Mouse (Mus musculus) MEL (cell line): ENCODE results near the gene Hspa1b. TPM values are rescaled to one million over a fixed set of nuclear protein-coding genes. Genes with fewer than 3 reads are reported as not detected.

Source experiments
- DNase-seq: peaks from one replicate; pipeline ENCODE4 v3.0.0; 2011; ENCODE audit warnings: low read depth, low spot score
- H3K27ac ChIP-seq: 2 replicates; pipeline ENCODE4 v1.5.1; 2012; ENCODE audit warnings: low read depth, mild to moderate bottlenecking, control low read depth, low read length, moderate library complexity; ENCODE audit not compliant: control insufficient read depth
- H3K27me3 ChIP-seq, 2 experiments: fragments of 150-350 bp in 1 of 2; sonication (generic) in 1 of 2; 2 replicates each; pipeline ENCODE4 v1.6.1; 2012; ENCODE audit warnings: low read length in 2 of 2, mild to moderate bottlenecking in 2 of 2, improper control_type of control experiment in 1 of 2, moderate library complexity in 1 of 2; ENCODE audit not compliant: insufficient read depth in 2 of 2, control insufficient read depth in 1 of 2
- H3K36me3 ChIP-seq, 2 experiments: 2 replicates each; pipeline ENCODE4 v1.6.1; 2012 to 2014; ENCODE audit warnings: low read length in 2 of 2, improper control_type of control experiment in 1 of 2, inconsistent platforms in 1 of 2, mild to moderate bottlenecking in 1 of 2; ENCODE audit not compliant: insufficient read depth in 2 of 2, control insufficient read depth in 1 of 2
- H3K4me1 ChIP-seq, 2 experiments: fragments of 150-350 bp in 1 of 2; sonication (generic) in 1 of 2; 2 replicates each; pipeline ENCODE4 v1.6.1; 2012; ENCODE audit warnings: low read length in 2 of 2, improper control_type of control experiment in 1 of 2, mild to moderate bottlenecking in 1 of 2; ENCODE audit not compliant: insufficient read depth in 2 of 2, control insufficient read depth in 1 of 2
- H3K4me3 ChIP-seq, 2 experiments: fragments of 150-350 bp in 1 of 2; sonication (generic) in 1 of 2; 2 replicates each; pipeline ENCODE4 v1.5.1; 2012; ENCODE audit warnings: low read depth in 2 of 2, low read length in 2 of 2, mild to moderate bottlenecking in 2 of 2, moderate library complexity in 2 of 2, control low read depth in 1 of 2, improper control_type of control experiment in 1 of 2; ENCODE audit not compliant: control insufficient read depth in 1 of 2, insufficient read depth in 1 of 2
- H3K79me2 ChIP-seq: 2 replicates; pipeline ENCODE4 v1.6.1; 2012; ENCODE audit warnings: mild to moderate bottlenecking, low read length, moderate library complexity; ENCODE audit not compliant: control insufficient read depth, poor library complexity, insufficient read depth
- H3K9ac ChIP-seq: 2 replicates; pipeline ENCODE4 v1.6.1; 2012; ENCODE audit warnings: low read depth, mild to moderate bottlenecking, control low read depth, low read length, moderate library complexity; ENCODE audit not compliant: control insufficient read depth, poor library complexity, severe bottlenecking
- H3K9me3 ChIP-seq: fragments of 150-350 bp; sonication (generic); replicated peaks from 2 replicates; pipeline ENCODE4 v1.6.1; 2012; ENCODE audit warnings: mild to moderate bottlenecking, low read length, improper control_type of control experiment, moderate library complexity; ENCODE audit not compliant: insufficient read depth
- CHD1 ChIP-seq: IDR thresholded peaks from 2 replicates; pipeline ENCODE4 v1.6.1; 2012; ENCODE audit warnings: low read depth, mild to moderate bottlenecking, inconsistent platforms, low read length, improper control_type of control experiment
- CHD2 ChIP-seq: IDR thresholded peaks from 2 replicates; pipeline ENCODE4 v1.6.1; 2011; ENCODE audit warnings: low read length, improper control_type of control experiment
- CTCF ChIP-seq, 3 experiments: IDR thresholded peaks in 2 of 3; conservative IDR thresholded peaks in 1 of 3; 2 replicates each; pipeline ENCODE4 v1.5.1; 2011 to 2012; ENCODE audit warnings: low read length in 3 of 3, low read depth in 2 of 3, mild to moderate bottlenecking in 2 of 3, improper control_type of control experiment in 1 of 3, inconsistent platforms in 1 of 3, mixed read lengths in 1 of 3, moderate library complexity in 1 of 3; ENCODE audit not compliant: control insufficient read depth in 1 of 3, insufficient read depth in 1 of 3, poor library complexity in 1 of 3, severe bottlenecking in 1 of 3
- E2F4 ChIP-seq: IDR thresholded peaks from 2 replicates; pipeline ENCODE4 v1.6.1; 2011; ENCODE audit warnings: low read depth, low read length, improper control_type of control experiment, borderline replicate concordance
- EP300 ChIP-seq, 2 experiments: IDR thresholded peaks; 2 replicates each; pipeline ENCODE4 v1.6.1; 2011; ENCODE audit warnings: improper control_type of control experiment in 2 of 2, low read length in 2 of 2, low read depth in 1 of 2, mild to moderate bottlenecking in 1 of 2
- ETS1 ChIP-seq: IDR thresholded peaks from 2 replicates; pipeline ENCODE4 v1.6.1; 2012; ENCODE audit warnings: low read depth, mild to moderate bottlenecking, inconsistent platforms, low read length, improper control_type of control experiment, moderate library complexity
- GABPA ChIP-seq: IDR thresholded peaks from 2 replicates; pipeline ENCODE4 v1.6.1; 2012; ENCODE audit warnings: low read depth, mild to moderate bottlenecking, inconsistent platforms, low read length, improper control_type of control experiment, moderate library complexity
- KAT2A ChIP-seq: conservative IDR thresholded peaks from 2 replicates; pipeline ENCODE4 v1.6.1; 2012; ENCODE audit warnings: low read depth, low read length, improper control_type of control experiment, inconsistent platforms
- MAX ChIP-seq: IDR thresholded peaks from 2 replicates; pipeline ENCODE4 v1.6.1; 2011; ENCODE audit warnings: low read length, improper control_type of control experiment
- MAZ ChIP-seq: IDR thresholded peaks from 2 replicates; pipeline ENCODE4 v1.6.1; 2012; ENCODE audit warnings: low read depth, mild to moderate bottlenecking, inconsistent platforms, low read length, improper control_type of control experiment
- MEF2A ChIP-seq: IDR thresholded peaks from 2 replicates; pipeline ENCODE4 v1.6.1; 2014; ENCODE audit warnings: low read depth, mild to moderate bottlenecking, inconsistent platforms, low read length, improper control_type of control experiment; ENCODE audit not compliant: poor library complexity, insufficient replicate concordance, severe bottlenecking; ENCODE audit errors: extremely low read depth
- MYC ChIP-seq: IDR thresholded peaks from 2 replicates; pipeline ENCODE4 v1.6.1; 2011; ENCODE audit warnings: low read depth, mild to moderate bottlenecking, low read length, improper control_type of control experiment, moderate library complexity
- POLR2A ChIP-seq, 2 experiments: IDR thresholded peaks; 2 replicates each; pipeline ENCODE4 v1.6.1; 2011 to 2012; ENCODE audit warnings: low read length in 2 of 2, mild to moderate bottlenecking in 2 of 2, control low read depth in 1 of 2, improper control_type of control experiment in 1 of 2, low read depth in 1 of 2, moderate library complexity in 1 of 2; ENCODE audit not compliant: control insufficient read depth in 1 of 2, insufficient read depth in 1 of 2, poor library complexity in 1 of 2
- POLR2AphosphoS2 ChIP-seq: IDR thresholded peaks from 2 replicates; pipeline ENCODE4 v1.6.1; 2011; ENCODE audit warnings: low read length, improper control_type of control experiment
- POLR2AphosphoS5 ChIP-seq: IDR thresholded peaks from 2 replicates; pipeline ENCODE4 v1.6.1; 2012; ENCODE audit warnings: low read depth, borderline replicate concordance, mild to moderate bottlenecking, inconsistent platforms, low read length, moderate library complexity, mixed read lengths
- RCOR1 ChIP-seq: IDR thresholded peaks from 2 replicates; pipeline ENCODE4 v1.6.1; 2012; ENCODE audit warnings: low read depth, mild to moderate bottlenecking, inconsistent platforms, low read length, improper control_type of control experiment
- SMC3 ChIP-seq: IDR thresholded peaks from 2 replicates; pipeline ENCODE4 v1.6.1; 2011; ENCODE audit warnings: low read depth, low read length, improper control_type of control experiment
- TAL1 ChIP-seq: IDR thresholded peaks from 2 replicates; pipeline ENCODE4 v1.6.1; 2012; ENCODE audit warnings: mild to moderate bottlenecking, inconsistent platforms, low read length, moderate library complexity, mixed read lengths
- TCF12 ChIP-seq: IDR thresholded peaks from 2 replicates; pipeline ENCODE4 v1.6.1; 2014; ENCODE audit warnings: low read depth, mild to moderate bottlenecking, inconsistent platforms, low read length, improper control_type of control experiment, moderate library complexity
- USF1 ChIP-seq: IDR thresholded peaks from 2 replicates; pipeline ENCODE4 v1.6.1; 2014; ENCODE audit warnings: low read depth, mild to moderate bottlenecking, inconsistent platforms, low read length, improper control_type of control experiment, moderate library complexity
- USF2 ChIP-seq, 2 experiments: IDR thresholded peaks; 2 replicates each; pipeline ENCODE4 v1.6.1; 2011 to 2012; ENCODE audit warnings: improper control_type of control experiment in 2 of 2, low read length in 2 of 2, borderline replicate concordance in 1 of 2, inconsistent platforms in 1 of 2, low read depth in 1 of 2, mild to moderate bottlenecking in 1 of 2; ENCODE audit not compliant: insufficient read depth in 1 of 2
- ZKSCAN1 ChIP-seq: IDR thresholded peaks from 2 replicates; pipeline ENCODE4 v1.6.1; 2012; ENCODE audit warnings: low read depth, mild to moderate bottlenecking, inconsistent platforms, low read length, improper control_type of control experiment, moderate library complexity
- polyA plus RNA-seq, 2 experiments: library from polyadenylated mRNA; stranded (reverse) in 1 of 2; unstranded in 1 of 2; fragments of >175 nt in 1 of 2; fragments of >200 nt in 1 of 2; gene quantifications; 2 replicates each; pipeline versions ENCODE4 v1.2.1 to v1.2.4; 2012; ENCODE audit warnings: low replicate concordance in 2 of 2, low read depth in 1 of 2; ENCODE audit not compliant: insufficient read length in 2 of 2, insufficient read depth in 1 of 2, missing spikeins in 1 of 2
- total RNA-seq: library from RNA; depleted of rRNA; stranded (reverse); fragments of 300-350 nt; gene quantifications from 2 replicates; pipeline ENCODE4 v1.2.3, GENCODE M21; 2012

The Hspa1b gene
- total and polyA plus RNA-seq, 3 experiments: 0.04 TPM; not detected in 2

DNA sequence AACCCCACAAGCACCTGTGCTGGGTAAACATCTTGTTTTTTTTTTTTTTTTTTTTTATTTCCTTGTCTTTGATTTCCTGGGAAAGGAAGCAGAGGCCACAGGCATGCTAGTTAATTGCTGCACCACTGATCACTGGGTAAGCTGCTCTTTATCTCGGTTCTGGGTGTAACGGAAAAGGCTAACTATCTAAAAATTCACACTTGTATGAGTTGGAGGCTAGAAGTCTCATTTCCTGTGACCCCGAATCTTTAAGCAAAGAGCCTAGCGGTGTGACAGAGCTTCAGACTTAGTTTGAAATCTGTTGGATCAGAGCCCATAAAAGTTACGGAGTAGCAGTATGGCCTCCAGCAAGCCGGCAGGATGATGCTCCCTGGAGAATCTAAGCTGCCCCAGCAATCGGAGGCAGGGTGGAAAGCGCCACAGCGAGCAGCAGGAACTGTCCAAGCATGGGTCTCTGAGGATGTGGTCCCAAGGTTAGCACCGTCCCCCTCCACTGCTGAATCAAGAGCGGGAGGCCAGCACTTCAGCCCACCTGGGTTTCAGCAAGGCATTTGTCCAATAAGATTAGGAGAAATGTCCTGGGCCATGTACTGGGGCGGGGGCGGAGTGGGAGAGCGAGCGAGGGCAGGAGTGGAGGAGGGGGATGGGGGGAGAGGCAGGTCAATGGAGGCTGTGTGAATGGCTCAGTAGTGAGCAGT is 17.5 kb downstream of the Hspa1b start (continued):
- TF ChIP-seq CHD1 (no peak), MYC (no peak), EP300 (IDR thresholded peaks at IDR 0.05; ENCODE audit: low read depth in 1 of 2, low read length in 2 of 2) (peak; percentile 72 to 88), RCOR1 (peak; percentile 66), CTCF (IDR thresholded peaks at IDR 0.05 in 2 of 3, conservative IDR thresholded peaks at IDR 0.05 in 1 of 3; ENCODE audit: control insufficient read depth in 1 of 3, insufficient read depth in 1 of 3, low read depth in 2 of 3, low read length in 3 of 3, poor library complexity in 1 of 3, severe bottlenecking in 1 of 3) (no peak), ZKSCAN1 (no peak), ETS1 (peak; percentile 46), TCF12 (peak; percentile 61; the same call in 1 of the 2 replicates), POLR2AphosphoS5 (no peak), MEF2A (no peak), USF1 (no peak), MAX (no peak), POLR2AphosphoS2 (no peak), TAL1 (no peak), KAT2A (no peak), SMC3 (no peak), USF2 (IDR thresholded peaks at IDR 0.05; ENCODE audit: borderline replicate concordance in 1 of 2, insufficient read depth in 1 of 2, low read depth in 1 of 2, low read length in 2 of 2) (no peak), CHD2 (no peak), GABPA (no peak), E2F4 (no peak), MAZ (no peak)

DNA sequence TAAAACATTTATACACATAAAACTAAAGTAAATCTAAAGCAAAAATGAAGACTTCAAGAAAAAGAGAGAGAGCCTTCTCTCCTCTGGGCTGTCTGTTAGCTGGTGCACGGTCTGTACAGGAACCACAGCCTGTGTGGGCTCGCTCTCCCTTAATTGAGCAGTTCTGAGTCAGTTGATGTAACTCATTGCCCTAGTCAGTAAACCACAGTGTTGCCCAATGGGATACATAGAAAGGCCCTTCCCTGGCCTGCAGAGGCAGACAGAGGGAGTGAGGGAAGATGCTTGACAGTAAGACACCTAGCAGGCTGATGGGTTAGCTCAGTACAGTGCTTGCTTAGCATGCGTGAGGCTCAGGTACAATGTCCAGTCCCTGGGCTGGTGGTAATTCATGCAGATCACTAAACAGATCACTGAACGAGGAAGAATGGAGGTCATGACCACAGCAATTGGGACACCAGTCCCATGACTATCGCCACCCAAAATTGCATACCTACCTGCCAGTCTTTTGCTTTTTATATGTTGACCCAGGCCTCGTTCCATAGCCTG is 21.0 kb downstream of the Hspa1b start:
- Histone ChIP-seq H3K4me3 (no peak overlapping the region), H3K9me3 (no peaks in the 10 kb centered on the region), H3K79me2 (no peaks in the 10 kb centered on the region), H3K36me3 (peaks cover 0 to 6% of the 10 kb centered on the region in 2 experiments; a peak in 2 of 4 replicates), H3K9ac (no peak overlapping the region), H3K27me3 (no peaks in the 10 kb centered on the region), H3K4me1 (peaks cover 0 to 7% of the 10 kb centered on the region in 2 experiments; a peak in 2 of 4 replicates), H3K27ac (no peak overlapping the region)
- DNase-seq: no peak
- TF ChIP-seq GABPA (no peak), MEF2A (no peak), RCOR1 (no peak), POLR2A (IDR thresholded peaks at IDR 0.05; ENCODE audit: control insufficient read depth in 1 of 2, insufficient read depth in 1 of 2, low read depth in 1 of 2, low read length in 2 of 2, poor library complexity in 1 of 2) (no peak), USF1 (no peak), POLR2AphosphoS2 (no peak), E2F4 (no peak), MAX (no peak)
